Mouse (Mus musculus) C2C12 (cell line): ENCODE data around the gene Ifitm1. TPM values are rescaled to one million over a fixed set of nuclear protein-coding genes. Genes with fewer than 3 reads are reported as not detected.

ENCODE experiments used
- H3K27me3 ChIP-seq: one replicate; pipeline ENCODE4 v1.6.1; 2011; ENCODE audit not compliant: control insufficient read depth, insufficient read depth, insufficient read length
- H3K36me3 ChIP-seq: one replicate; pipeline ENCODE4 v1.6.1; 2011; ENCODE audit not compliant: control insufficient read depth, insufficient read depth
- H3K4me3 ChIP-seq: one replicate; pipeline ENCODE4 v1.5.1; 2011; ENCODE audit warnings: mild to moderate bottlenecking, control low read depth; ENCODE audit not compliant: poor library complexity, insufficient read depth, severe bottlenecking
- H3K79me2 ChIP-seq: one replicate; pipeline ENCODE4 v1.6.1; 2011; ENCODE audit not compliant: control insufficient read depth, insufficient read depth
- H3K79me3 ChIP-seq: one replicate; pipeline ENCODE4 v1.6.1; 2011; ENCODE audit warnings: low read depth, control low read depth
- H3ac ChIP-seq: one replicate; pipeline ENCODE3; 2011; ENCODE audit warnings: low read depth; ENCODE audit not compliant: control insufficient read depth, insufficient read length
- CEBPB ChIP-seq: IDR thresholded peaks from one replicate; pipeline ENCODE4 v1.6.1; 2011; ENCODE audit warnings: low read depth, mild to moderate bottlenecking, control low read depth, moderate library complexity
- CTCF ChIP-seq: IDR thresholded peaks from one replicate; pipeline ENCODE4 v1.5.1; 2011; ENCODE audit not compliant: control insufficient read depth, insufficient read depth, insufficient read length
- FOSL1 ChIP-seq: IDR thresholded peaks from one replicate; pipeline ENCODE4 v1.8.0; 2011; ENCODE audit warnings: mild to moderate bottlenecking, low read length; ENCODE audit not compliant: poor library complexity, insufficient read depth, severe bottlenecking
- MAX ChIP-seq: IDR thresholded peaks from one replicate; pipeline ENCODE4 v1.6.1; 2011; ENCODE audit warnings: mild to moderate bottlenecking, control low read depth
- MYOD1 ChIP-seq: IDR thresholded peaks from one replicate; pipeline ENCODE4 v1.6.1; 2011; ENCODE audit warnings: low read depth; ENCODE audit not compliant: control insufficient read depth, insufficient read length
- MYOG ChIP-seq: IDR thresholded peaks from one replicate; pipeline ENCODE4 v1.6.1; 2011; ENCODE audit not compliant: control insufficient read depth, insufficient read length; ENCODE audit errors: extremely low read depth
- USF1 ChIP-seq: IDR thresholded peaks from one replicate; pipeline ENCODE4 v1.6.1; 2011; ENCODE audit warnings: low read depth, mild to moderate bottlenecking, control low read depth, moderate library complexity
- polyA plus RNA-seq: library from polyadenylated mRNA; unstranded; fragments of >200 nt; fragmentation: generic; extraction: Trizol; gene quantifications from one replicate; pipeline ENCODE4 v1.2.1, GENCODE M21; 2012; ENCODE audit warnings: missing spikeins

Gene Ifitm1
- polyA plus RNA-seq, 1 experiment, result 60.7 TPM

DNA sequence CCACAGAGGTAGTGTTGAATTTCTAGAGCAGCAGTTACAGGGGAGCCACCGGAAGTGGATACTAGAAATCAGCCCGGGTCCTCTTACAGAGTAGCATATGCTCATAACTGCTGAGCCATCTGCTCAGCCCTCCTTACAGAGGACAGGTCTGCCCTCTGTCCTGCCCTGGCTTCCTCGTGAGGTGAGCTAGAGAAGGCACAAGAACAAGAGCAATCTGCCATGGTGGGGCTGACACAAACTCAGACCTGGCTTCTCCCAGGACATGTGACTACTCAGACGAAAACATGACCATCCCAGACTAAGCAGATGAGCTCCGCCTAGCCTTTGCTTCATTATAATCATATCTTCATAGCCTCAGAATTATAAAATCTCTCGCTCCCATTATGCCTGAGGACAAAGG is 15.3 kb upstream of the Ifitm1 start:
- H3K36me3 ChIP-seq, result peaks cover 13% of the 10 kb centered on the region
- TF ChIP-seq MYOD1, result no peak
- no peak for TF ChIP-seq MAX
- no peak for TF ChIP-seq USF1
- no peak for TF ChIP-seq FOSL1
- no peak for TF ChIP-seq MYOG
- TF ChIP-seq CEBPB, result no peak
- no peak for TF ChIP-seq CTCF
- H3K27me3 ChIP-seq, result no peaks in the 10 kb centered on the region
- H3ac ChIP-seq, result no peak overlapping the region
- H3K4me3 ChIP-seq, result no peak overlapping the region
- peaks cover 52% of the 10 kb centered on the region for H3K79me2 ChIP-seq
- peaks cover 39% of the 10 kb centered on the region for H3K79me3 ChIP-seq

DNA sequence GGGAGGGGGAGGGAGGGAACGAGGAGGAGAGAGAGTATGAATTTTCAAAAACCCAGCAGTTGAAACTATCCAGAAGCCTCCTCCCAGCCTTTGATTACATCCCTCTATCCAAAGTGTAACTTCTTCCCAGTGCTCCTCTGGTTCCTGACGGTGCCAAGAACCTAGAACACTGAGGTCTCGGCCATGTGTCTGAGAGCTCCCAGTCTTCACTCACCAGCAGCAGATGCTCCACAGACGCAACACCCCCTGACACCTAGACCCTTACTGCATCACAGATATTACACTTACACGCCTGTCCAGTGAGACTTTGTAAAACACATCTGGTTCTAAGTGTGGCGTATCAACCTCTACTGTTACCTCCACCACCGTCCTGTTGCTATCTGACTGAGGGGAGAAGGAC is 14.6 kb upstream of the Ifitm1 start:
- no peak overlapping the region for H3ac ChIP-seq
- TF ChIP-seq CEBPB, result no peak
- TF ChIP-seq CTCF, result no peak
- TF ChIP-seq MYOD1, result no peak
- no peak for TF ChIP-seq USF1
- TF ChIP-seq MYOG, result no peak
- no peak for TF ChIP-seq FOSL1
- no peak for TF ChIP-seq MAX
- H3K36me3 ChIP-seq, result peaks cover 13% of the 10 kb centered on the region
- H3K4me3 ChIP-seq, result no peak overlapping the region
- no peaks in the 10 kb centered on the region for H3K27me3 ChIP-seq
- peaks cover 52% of the 10 kb centered on the region for H3K79me2 ChIP-seq
- H3K79me3 ChIP-seq, result peaks cover 39% of the 10 kb centered on the region

DNA sequence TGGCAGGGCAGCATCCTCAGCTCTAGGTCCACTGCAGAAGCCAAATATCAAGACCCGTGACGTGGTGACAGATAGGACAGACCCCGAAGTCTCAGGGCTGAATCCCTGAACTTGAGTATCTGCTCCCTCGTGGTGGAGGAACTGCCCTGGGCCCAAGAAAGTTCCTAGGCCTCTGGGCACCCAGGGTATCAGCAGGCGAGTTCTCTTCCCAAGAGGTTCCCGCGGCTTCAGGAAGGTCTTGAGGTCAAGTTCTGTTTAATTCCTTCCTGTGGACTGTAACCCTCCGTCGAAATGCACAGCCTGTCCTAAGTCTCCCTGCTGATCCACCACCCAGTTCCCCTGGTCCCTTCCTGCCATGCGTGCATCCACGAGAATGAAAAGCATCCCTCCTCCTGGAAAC is 13.9 kb upstream of the Ifitm1 start:
- Histone ChIP-seq H3K79me2 (peaks cover 52% of the 10 kb centered on the region), H3K79me3 (peaks cover 39% of the 10 kb centered on the region), H3K36me3 (peaks cover 13% of the 10 kb centered on the region), H3K4me3 (no peak overlapping the region), H3ac (no peak overlapping the region), H3K27me3 (no peaks in the 10 kb centered on the region)
- TF ChIP-seq USF1 (no peak), CEBPB (no peak), MYOD1 (no peak), FOSL1 (no peak), MAX (no peak), MYOG (no peak), CTCF (no peak)

DNA sequence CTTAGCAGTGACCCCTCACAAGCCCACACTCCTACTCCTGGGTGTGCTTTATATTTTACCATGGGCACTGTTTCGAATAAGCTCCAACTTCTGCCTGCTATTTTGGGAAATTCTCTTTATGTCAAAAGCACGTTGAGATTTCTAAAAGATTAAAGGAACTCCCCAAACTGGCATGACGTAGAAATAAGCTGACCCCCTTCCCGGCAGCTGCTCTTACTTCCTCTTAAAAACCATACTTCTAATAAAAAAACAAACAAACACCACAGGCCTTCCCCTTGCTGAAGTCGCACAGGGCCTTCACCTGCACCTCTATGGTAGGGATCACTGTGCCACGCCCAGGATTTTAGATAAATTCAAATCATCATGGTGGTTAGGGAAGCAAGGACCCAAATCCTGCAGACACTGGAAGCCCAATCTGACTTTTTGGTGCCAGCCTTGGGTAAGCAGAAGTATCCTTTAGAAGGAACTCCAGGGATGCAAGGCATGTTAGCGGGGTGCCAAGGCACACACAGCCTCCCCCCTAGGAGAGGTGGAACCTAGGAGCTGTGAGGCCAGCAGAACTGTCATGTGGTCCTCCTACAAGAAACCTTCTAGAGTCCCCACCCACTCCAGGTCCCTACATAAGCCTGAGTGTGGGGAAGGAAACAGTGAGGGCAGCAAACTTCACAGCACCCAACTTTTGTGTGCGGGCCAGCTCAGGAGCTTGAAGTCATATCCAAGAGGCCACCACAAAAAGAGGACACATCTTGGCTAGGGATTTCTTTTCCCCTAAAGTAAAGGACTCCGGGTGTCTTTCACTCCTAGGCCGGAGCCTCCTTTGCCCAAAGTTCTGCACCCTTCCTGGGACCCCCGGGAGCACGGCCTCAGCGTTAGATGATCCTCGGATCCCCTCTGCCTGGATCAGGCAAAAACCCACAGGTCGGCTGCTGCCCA is 13.0 kb upstream of the Ifitm1 start:
- Histone ChIP-seq H3K79me2 (peaks cover 52% of the 10 kb centered on the region), H3K4me3 (peak overlapping the region; percentile 82), H3K36me3 (peaks cover 13% of the 10 kb centered on the region), H3K79me3 (peaks cover 39% of the 10 kb centered on the region), H3ac (peak overlapping the region; percentile 47), H3K27me3 (no peaks in the 10 kb centered on the region)
- TF ChIP-seq CEBPB, result no peak
- TF ChIP-seq MYOD1, result no peak
- no peak for TF ChIP-seq FOSL1
- no peak for TF ChIP-seq MAX
- no peak for TF ChIP-seq CTCF
- no peak for TF ChIP-seq MYOG
- TF ChIP-seq USF1, result no peak

DNA sequence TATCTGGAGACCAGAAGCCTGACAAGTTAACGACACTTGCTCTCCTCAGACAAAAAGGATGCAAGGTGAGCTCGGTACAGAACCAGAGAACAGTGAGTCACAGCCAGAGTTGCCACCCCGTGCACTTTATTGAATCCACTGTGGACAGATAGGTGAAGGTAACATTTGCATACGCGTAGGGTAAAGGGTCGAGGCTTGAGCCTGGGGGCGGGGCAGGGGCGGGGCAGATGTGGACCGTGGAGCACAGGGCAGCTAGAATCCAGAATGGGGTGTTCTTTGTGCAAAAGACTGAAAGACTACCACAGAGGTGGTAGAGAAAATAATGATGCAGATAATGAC is 12.3 kb upstream of the Ifitm1 start:
- Histone ChIP-seq H3ac (peak overlapping the region; percentile 47), H3K27me3 (no peaks in the 10 kb centered on the region), H3K79me2 (peaks cover 52% of the 10 kb centered on the region), H3K36me3 (peaks cover 9% of the 10 kb centered on the region), H3K79me3 (peaks cover 39% of the 10 kb centered on the region), H3K4me3 (peak overlapping the region; percentile 82)
- TF ChIP-seq MAX (no peak), MYOG (no peak), USF1 (no peak), MYOD1 (no peak), CTCF (no peak), FOSL1 (no peak), CEBPB (no peak)

DNA sequence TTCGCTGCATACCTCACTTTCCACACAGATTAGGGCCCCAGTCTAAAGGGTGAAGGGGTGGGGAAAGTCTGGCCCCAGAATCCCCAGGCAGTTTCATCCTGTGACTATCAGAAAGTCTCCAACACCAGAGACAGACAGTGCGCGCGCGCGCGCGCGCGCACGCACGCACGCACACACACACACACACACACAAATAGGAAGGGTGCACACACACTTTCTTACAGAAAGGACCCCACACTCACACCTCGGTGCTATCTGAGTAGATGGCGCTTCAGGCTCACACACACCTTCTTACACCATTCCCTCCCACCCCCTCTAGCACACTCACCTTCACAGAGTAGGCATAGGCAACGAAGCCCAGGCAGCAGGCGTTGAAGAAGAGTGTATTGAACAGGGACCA is 11.7 kb upstream of the Ifitm1 start:
- Histone ChIP-seq H3K36me3 (peaks cover 9% of the 10 kb centered on the region), H3K27me3 (no peaks in the 10 kb centered on the region), H3ac (peak overlapping the region; percentile 87), H3K4me3 (peak overlapping the region; percentile 82), H3K79me2 (peaks cover 52% of the 10 kb centered on the region), H3K79me3 (peaks cover 39% of the 10 kb centered on the region)
- no peak for TF ChIP-seq MYOD1
- TF ChIP-seq MYOG, result no peak
- TF ChIP-seq CTCF, result no peak
- TF ChIP-seq FOSL1, result no peak
- no peak for TF ChIP-seq MAX
- no peak for TF ChIP-seq USF1
